In the genomic region with DNA sequence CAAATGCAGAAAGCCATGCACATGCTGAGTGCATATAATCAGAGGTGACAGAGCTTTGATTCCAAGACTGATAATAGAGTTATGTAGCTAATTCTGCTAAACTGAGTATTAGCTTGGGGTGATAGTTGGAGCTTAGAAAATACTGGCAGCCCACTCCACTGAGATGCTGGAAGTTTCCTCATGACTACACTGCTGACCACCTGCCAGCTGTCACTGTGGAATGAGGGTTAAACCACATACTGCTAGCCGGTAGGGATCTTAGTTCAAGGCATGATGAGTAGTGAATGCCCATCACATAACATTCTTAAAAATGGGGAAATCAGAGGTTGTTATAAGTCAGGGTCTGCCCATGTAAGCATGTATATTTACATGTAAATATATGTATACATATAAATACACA, we compare ENCODE assay signal across 24 mouse cellular contexts.
DNase-seq lines count a peak whose midpoint lies in the region; ATAC-seq and TF ChIP-seq lines count a peak whose summit lies in the region.
"Had no signal": no experiment of that assay in that cellular context is flagged by ENCODE, and none has a peak within 500 bp of the region (broad histone marks: within the 10 kb centered on the region; RNA-seq: fewer than 3 reads in every experiment).

No protein-coding gene starts in this region.

- H3K79me2 ChIP-seq in myocyte (ENCODE audit: control insufficient read depth, insufficient read depth) = no peaks in the 10 kb centered on the region

- no peaks in the 10 kb centered on the region for H3K36me3 ChIP-seq in myocyte (ENCODE audit: control insufficient read depth, insufficient read depth)
- H3K36me3 ChIP-seq in midbrain, embryonic 16.5 days (ENCODE audit: control insufficient read depth, insufficient read depth, low read length) = no peaks in the 10 kb centered on the region
- H3K36me3 ChIP-seq: embryonic facial prominence, embryonic 12.5 days; embryonic facial prominence, embryonic 15.5 days; intestine, embryonic 15.5 days had no signal

- H3K4me1 ChIP-seq in midbrain, embryonic 16.5 days (ENCODE audit: control insufficient read depth, insufficient read depth, low read length) = no peaks in the 10 kb centered on the region
- H3K4me1 ChIP-seq: embryonic facial prominence, embryonic 12.5 days; intestine, embryonic 15.5 days had no signal

- H3K4me3 ChIP-seq in myocyte = no peak overlapping the region
- H3K4me3 ChIP-seq in midbrain, embryonic 16.5 days (ENCODE audit: low read depth, low read length) = no peak overlapping the region
- H3K4me3 ChIP-seq: embryonic facial prominence, embryonic 12.5 days; embryonic facial prominence, embryonic 15.5 days; gastrocnemius, adult 2 months; heart, embryonic 13.5 days; intestine, embryonic 15.5 days had no signal

- no peak overlapping the region for H3K4me2 ChIP-seq in myocyte (ENCODE audit: low read depth)
- H3K4me2 ChIP-seq in midbrain, embryonic 16.5 days (ENCODE audit: low read length) = no peak overlapping the region
- H3K4me2 ChIP-seq: embryonic facial prominence, embryonic 12.5 days; embryonic facial prominence, embryonic 15.5 days; heart, embryonic 13.5 days; hindbrain, embryonic 14.5 days; intestine, embryonic 15.5 days had no signal

- no peak overlapping the region for H3K9ac ChIP-seq in midbrain, embryonic 16.5 days (ENCODE audit: low read depth, low read length)
- H3K9ac ChIP-seq: embryonic facial prominence, embryonic 12.5 days; embryonic facial prominence, embryonic 15.5 days; forebrain, postnatal 0 days; heart, embryonic 13.5 days; hindbrain, embryonic 14.5 days; intestine, embryonic 15.5 days had no signal

- 88% methylated on average over 1 of the region's 1 CpGs for WGBS in midbrain, embryonic 16.5 days

- intact Hi-C loops in left cerebral cortex, postnatal 4 days (cut with DNase I) = no loop called here
- intact Hi-C loops in left cerebral cortex, postnatal 25 days (cut with DNase I) = no loop called here

- no peaks in the 10 kb centered on the region for H3K9me3 ChIP-seq in midbrain, embryonic 16.5 days (replicated peaks; ENCODE audit: control insufficient read depth, low read length, poor library complexity, severe bottlenecking)
- H3K9me3 ChIP-seq: embryonic facial prominence, embryonic 15.5 days; intestine, embryonic 15.5 days had no signal

- TF ChIP-seq POLR2A in myocyte (IDR thresholded peaks at IDR 0.05; ENCODE audit: insufficient read length, low read depth) = no peak

- no peaks in the 10 kb centered on the region for H3K27me3 ChIP-seq in myocyte (ENCODE audit: control insufficient read depth, insufficient read depth, insufficient read length)
- H3K27me3 ChIP-seq in midbrain, embryonic 16.5 days (ENCODE audit: control insufficient read depth, insufficient read depth, low read depth, low read length) = no peaks in the 10 kb centered on the region
- H3K27me3 ChIP-seq: embryonic facial prominence, embryonic 12.5 days; embryonic facial prominence, embryonic 15.5 days; heart, embryonic 13.5 days; intestine, embryonic 15.5 days; Patski had no signal

- ATAC-seq in midbrain, embryonic 16.5 days = no peak
- ATAC-seq: forebrain, embryonic 14.5 days; forebrain, postnatal 0 days; intestine, embryonic 15.5 days; Patski had no signal

- peak; percentile 44 to 65 for DNase-seq in cerebellum, postnatal 14 days
- no peak for DNase-seq in cerebellum, adult 11-12 months
- peak; percentile 60 for DNase-seq in left cerebral cortex, postnatal 4 days
- DNase-seq in left cerebral cortex, postnatal 25 days (ENCODE audit: low spot score in 2 of 2) = no peak
- DNase-seq: adrenal gland, postnatal 10 days; adrenal gland, postnatal 36 days; cerebellum, adult 11 months; cerebellum, adult 8-10 months; cerebellum, postnatal 25 days; forebrain, postnatal 0 days; gastrocnemius, adult 2 months; gastrocnemius, postnatal 14 days; heart, postnatal 14 days; heart, postnatal 4 days; kidney, adult 11 months had no signal

- H3K27ac ChIP-seq in midbrain, embryonic 16.5 days (ENCODE audit: low read length) = no peak overlapping the region
- H3K27ac ChIP-seq: embryonic facial prominence, embryonic 12.5 days; embryonic facial prominence, embryonic 15.5 days; gastrocnemius, adult 2 months; heart, embryonic 13.5 days; hindbrain, embryonic 14.5 days; intestine, embryonic 15.5 days had no signal

- no peak overlapping the region for H3ac ChIP-seq in myocyte (ENCODE audit: control insufficient read depth, insufficient read length)

TF ChIP-seq in myocyte, 11 proteins besides CTCF, POLR2A, EP300 and RAD21:
- TF ChIP-seq MAX (IDR thresholded peaks at IDR 0.05; ENCODE audit: low read depth) (no peak), MYOD1 (IDR thresholded peaks at IDR 0.05; ENCODE audit: control insufficient read depth in 1 of 3, insufficient read length in 2 of 3, low read depth in 2 of 3) (peak in 2 of 3 experiments; percentile 36 to 57)

Comparison
In these comparisons a context has a peak if more than half of its experiments do, and no peak if none do; other contexts are left out.
1. DNase-seq: peak in cerebellum, postnatal 14 days (2 of 2) and left cerebral cortex, postnatal 4 days (single experiment); none in cerebellum, adult 11-12 months (single experiment) and left cerebral cortex, postnatal 25 days (0 of 2).